Mouse (Mus musculus) MEL (cell line): ENCODE measurements around the gene Ralgds. TPM values are rescaled to one million over a fixed set of nuclear protein-coding genes. Genes with fewer than 3 reads are reported as not detected.

Experiments
- DNase-seq: peaks from one replicate; pipeline ENCODE4 v3.0.0; 2011; ENCODE audit warnings: low read depth, low spot score
- H3K27ac ChIP-seq: 2 replicates; pipeline ENCODE4 v1.5.1; 2012; ENCODE audit warnings: low read depth, mild to moderate bottlenecking, control low read depth, low read length, moderate library complexity; ENCODE audit not compliant: control insufficient read depth
- H3K27me3 ChIP-seq, 2 experiments: fragments of 150-350 bp in 1 of 2; sonication (generic) in 1 of 2; 2 replicates each; pipeline ENCODE4 v1.6.1; 2012; ENCODE audit warnings: low read length in 2 of 2, mild to moderate bottlenecking in 2 of 2, improper control_type of control experiment in 1 of 2, moderate library complexity in 1 of 2; ENCODE audit not compliant: insufficient read depth in 2 of 2, control insufficient read depth in 1 of 2
- H3K36me3 ChIP-seq, 2 experiments: 2 replicates each; pipeline ENCODE4 v1.6.1; 2012 to 2014; ENCODE audit warnings: low read length in 2 of 2, improper control_type of control experiment in 1 of 2, inconsistent platforms in 1 of 2, mild to moderate bottlenecking in 1 of 2; ENCODE audit not compliant: insufficient read depth in 2 of 2, control insufficient read depth in 1 of 2
- H3K4me1 ChIP-seq, 2 experiments: fragments of 150-350 bp in 1 of 2; sonication (generic) in 1 of 2; 2 replicates each; pipeline ENCODE4 v1.6.1; 2012; ENCODE audit warnings: low read length in 2 of 2, improper control_type of control experiment in 1 of 2, mild to moderate bottlenecking in 1 of 2; ENCODE audit not compliant: insufficient read depth in 2 of 2, control insufficient read depth in 1 of 2
- H3K4me3 ChIP-seq, 2 experiments: fragments of 150-350 bp in 1 of 2; sonication (generic) in 1 of 2; 2 replicates each; pipeline ENCODE4 v1.5.1; 2012; ENCODE audit warnings: low read depth in 2 of 2, low read length in 2 of 2, mild to moderate bottlenecking in 2 of 2, moderate library complexity in 2 of 2, control low read depth in 1 of 2, improper control_type of control experiment in 1 of 2; ENCODE audit not compliant: control insufficient read depth in 1 of 2, insufficient read depth in 1 of 2
- H3K79me2 ChIP-seq: 2 replicates; pipeline ENCODE4 v1.6.1; 2012; ENCODE audit warnings: mild to moderate bottlenecking, low read length, moderate library complexity; ENCODE audit not compliant: control insufficient read depth, poor library complexity, insufficient read depth
- H3K9ac ChIP-seq: 2 replicates; pipeline ENCODE4 v1.6.1; 2012; ENCODE audit warnings: low read depth, mild to moderate bottlenecking, control low read depth, low read length, moderate library complexity; ENCODE audit not compliant: control insufficient read depth, poor library complexity, severe bottlenecking
- H3K9me3 ChIP-seq: fragments of 150-350 bp; sonication (generic); replicated peaks from 2 replicates; pipeline ENCODE4 v1.6.1; 2012; ENCODE audit warnings: mild to moderate bottlenecking, low read length, improper control_type of control experiment, moderate library complexity; ENCODE audit not compliant: insufficient read depth
- E2F4 ChIP-seq: IDR thresholded peaks from 2 replicates; pipeline ENCODE4 v1.6.1; 2011; ENCODE audit warnings: low read depth, low read length, improper control_type of control experiment, borderline replicate concordance
- ELF1 ChIP-seq: IDR thresholded peaks from 2 replicates; pipeline ENCODE4 v1.6.1; 2014; ENCODE audit warnings: low read depth, mild to moderate bottlenecking, inconsistent platforms, low read length, improper control_type of control experiment, moderate library complexity
- EP300 ChIP-seq, 2 experiments: IDR thresholded peaks; 2 replicates each; pipeline ENCODE4 v1.6.1; 2011; ENCODE audit warnings: improper control_type of control experiment in 2 of 2, low read length in 2 of 2, low read depth in 1 of 2, mild to moderate bottlenecking in 1 of 2
- MAX ChIP-seq: IDR thresholded peaks from 2 replicates; pipeline ENCODE4 v1.6.1; 2011; ENCODE audit warnings: low read length, improper control_type of control experiment
- MEF2A ChIP-seq: IDR thresholded peaks from 2 replicates; pipeline ENCODE4 v1.6.1; 2014; ENCODE audit warnings: low read depth, mild to moderate bottlenecking, inconsistent platforms, low read length, improper control_type of control experiment; ENCODE audit not compliant: poor library complexity, insufficient replicate concordance, severe bottlenecking; ENCODE audit errors: extremely low read depth
- MXI1 ChIP-seq: IDR thresholded peaks from 2 replicates; pipeline ENCODE4 v1.6.1; 2011; ENCODE audit warnings: mild to moderate bottlenecking, low read depth, low read length, improper control_type of control experiment
- MYB ChIP-seq: IDR thresholded peaks from 2 replicates; pipeline ENCODE4 v1.6.1; 2011; ENCODE audit warnings: mild to moderate bottlenecking, low read depth, low read length, improper control_type of control experiment
- MYC ChIP-seq: IDR thresholded peaks from 2 replicates; pipeline ENCODE4 v1.6.1; 2011; ENCODE audit warnings: low read depth, mild to moderate bottlenecking, low read length, improper control_type of control experiment, moderate library complexity
- NRF1 ChIP-seq: IDR thresholded peaks from 2 replicates; pipeline ENCODE4 v1.6.1; 2014; ENCODE audit warnings: low read depth, mild to moderate bottlenecking, inconsistent platforms, low read length, improper control_type of control experiment, moderate library complexity; ENCODE audit not compliant: poor library complexity, insufficient read depth, severe bottlenecking
- POLR2A ChIP-seq, 2 experiments: IDR thresholded peaks; 2 replicates each; pipeline ENCODE4 v1.6.1; 2011 to 2012; ENCODE audit warnings: low read length in 2 of 2, mild to moderate bottlenecking in 2 of 2, control low read depth in 1 of 2, improper control_type of control experiment in 1 of 2, low read depth in 1 of 2, moderate library complexity in 1 of 2; ENCODE audit not compliant: control insufficient read depth in 1 of 2, insufficient read depth in 1 of 2, poor library complexity in 1 of 2
- POLR2AphosphoS5 ChIP-seq: IDR thresholded peaks from 2 replicates; pipeline ENCODE4 v1.6.1; 2012; ENCODE audit warnings: low read depth, borderline replicate concordance, mild to moderate bottlenecking, inconsistent platforms, low read length, moderate library complexity, mixed read lengths
- RAD21 ChIP-seq: IDR thresholded peaks from 2 replicates; pipeline ENCODE4 v1.6.1; 2011; ENCODE audit warnings: mild to moderate bottlenecking, low read depth, low read length, improper control_type of control experiment
- RCOR1 ChIP-seq: IDR thresholded peaks from 2 replicates; pipeline ENCODE4 v1.6.1; 2012; ENCODE audit warnings: low read depth, mild to moderate bottlenecking, inconsistent platforms, low read length, improper control_type of control experiment
- TCF12 ChIP-seq: IDR thresholded peaks from 2 replicates; pipeline ENCODE4 v1.6.1; 2014; ENCODE audit warnings: low read depth, mild to moderate bottlenecking, inconsistent platforms, low read length, improper control_type of control experiment, moderate library complexity
- USF2 ChIP-seq, 2 experiments: IDR thresholded peaks; 2 replicates each; pipeline ENCODE4 v1.6.1; 2011 to 2012; ENCODE audit warnings: improper control_type of control experiment in 2 of 2, low read length in 2 of 2, borderline replicate concordance in 1 of 2, inconsistent platforms in 1 of 2, low read depth in 1 of 2, mild to moderate bottlenecking in 1 of 2; ENCODE audit not compliant: insufficient read depth in 1 of 2
- ZC3H11A ChIP-seq: IDR thresholded peaks from 2 replicates; pipeline ENCODE4 v1.6.1; 2012; ENCODE audit warnings: low read depth, mild to moderate bottlenecking, inconsistent platforms, low read length, improper control_type of control experiment
- polyA plus RNA-seq, 2 experiments: library from polyadenylated mRNA; stranded (reverse) in 1 of 2; unstranded in 1 of 2; fragments of >175 nt in 1 of 2; fragments of >200 nt in 1 of 2; gene quantifications; 2 replicates each; pipeline versions ENCODE4 v1.2.1 to v1.2.4; 2012; ENCODE audit warnings: low replicate concordance in 2 of 2, low read depth in 1 of 2; ENCODE audit not compliant: insufficient read length in 2 of 2, insufficient read depth in 1 of 2, missing spikeins in 1 of 2
- total RNA-seq: library from RNA; depleted of rRNA; stranded (reverse); fragments of 300-350 nt; gene quantifications from 2 replicates; pipeline ENCODE4 v1.2.3, GENCODE M21; 2012

Ralgds gene
- total and polyA plus RNA-seq, 3 experiments: 4.7 to 11.0 TPM; not detected in 1

DNA sequence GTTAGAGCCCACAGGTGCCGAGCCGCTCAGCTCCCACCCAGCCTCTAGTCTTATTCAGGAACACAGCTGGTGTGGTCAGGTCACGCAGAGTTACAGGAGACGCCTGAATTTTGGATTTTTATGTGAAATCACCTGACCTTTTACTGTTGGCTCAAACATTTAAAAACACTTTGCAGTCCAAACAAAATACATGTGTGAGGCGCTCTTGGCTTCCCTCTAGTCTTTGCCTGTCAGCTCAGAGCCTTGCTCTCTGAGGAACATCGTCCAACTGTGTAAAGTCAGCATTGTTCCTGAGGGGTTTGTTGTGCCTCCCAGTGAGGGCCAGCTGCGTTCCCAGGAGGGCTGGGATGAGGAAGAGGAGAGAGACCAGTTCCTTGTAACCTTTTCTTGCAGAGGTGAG lies 17.4 kb downstream of the Ralgds start:
- H3K36me3 ChIP-seq: no peaks in the 10 kb centered on the region
- no peak overlapping the region for H3K4me3 ChIP-seq
- H3K9ac ChIP-seq: no peak overlapping the region
- no peak for TF ChIP-seq POLR2AphosphoS5
- no peaks in the 10 kb centered on the region; a peak in 1 of 4 replicates for H3K4me1 ChIP-seq
- H3K27ac ChIP-seq: no peak overlapping the region
- H3K27me3 ChIP-seq: no peaks in the 10 kb centered on the region
- H3K9me3 ChIP-seq: no peaks in the 10 kb centered on the region
- H3K79me2 ChIP-seq: no peaks in the 10 kb centered on the region
- DNase-seq: no peak

DNA sequence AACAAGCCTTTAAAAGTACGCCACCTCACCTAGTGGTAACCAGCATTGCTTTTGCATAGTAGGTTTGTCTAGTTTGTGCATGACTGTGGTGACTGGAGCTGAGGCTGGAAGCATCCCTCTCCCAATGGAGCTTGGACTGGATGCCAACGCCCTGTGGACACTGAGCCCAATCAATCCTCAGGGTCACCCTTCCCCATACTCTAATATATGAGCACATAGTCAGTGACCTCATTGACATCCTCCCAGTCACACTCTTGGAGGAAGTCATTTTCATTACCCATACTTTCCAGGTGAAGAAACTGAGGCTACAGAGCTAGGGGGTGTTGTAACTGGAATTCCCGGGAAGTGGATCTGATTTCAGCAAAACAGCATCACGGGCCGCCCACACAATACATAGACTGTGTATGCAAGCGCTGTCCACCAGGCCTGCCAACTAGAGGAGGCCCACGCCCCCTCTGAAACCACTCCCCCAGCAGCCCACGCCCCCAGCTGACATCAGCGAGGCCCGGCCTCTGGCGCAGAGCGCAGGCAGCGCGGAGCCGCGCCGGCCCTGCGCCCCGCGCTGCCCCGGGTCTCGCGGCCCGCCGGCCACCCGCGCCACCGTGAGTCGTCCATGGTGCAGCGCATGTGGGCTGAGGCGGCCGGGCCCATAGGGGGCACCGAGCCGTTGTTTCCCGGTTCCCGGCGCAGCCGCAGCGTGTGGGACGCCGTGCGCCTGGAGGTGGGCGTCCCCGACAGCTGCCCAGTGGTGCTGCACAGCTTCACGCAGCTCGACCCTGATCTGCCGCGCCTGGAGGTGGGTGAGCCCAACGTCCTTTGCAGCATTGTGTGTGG lies 20.2 kb downstream of the Ralgds start:
- Histone ChIP-seq H3K27ac (no peak overlapping the region), H3K4me1 (no peaks in the 10 kb centered on the region; a peak in 1 of 4 replicates), H3K79me2 (no peaks in the 10 kb centered on the region), H3K9me3 (no peaks in the 10 kb centered on the region), H3K4me3 (peak overlapping the region; percentile 59 to 66), H3K9ac (peak overlapping the region; percentile 63), H3K36me3 (no peaks in the 10 kb centered on the region), H3K27me3 (no peaks in the 10 kb centered on the region)
- DNase-seq: peak; percentile 87
- TF ChIP-seq MXI1 (peak; percentile 41; the same call in 1 of the 2 replicates), ELF1 (no peak), POLR2A (IDR thresholded peaks at IDR 0.05; ENCODE audit: control insufficient read depth in 1 of 2, insufficient read depth in 1 of 2, low read depth in 1 of 2, low read length in 2 of 2, poor library complexity in 1 of 2) (peak; percentile 45 to 69; a peak in 2 of 4 replicates), NRF1 (0 out of 2 replicates have a peak, but pooled peaks have one; percentile 22)

DNA sequence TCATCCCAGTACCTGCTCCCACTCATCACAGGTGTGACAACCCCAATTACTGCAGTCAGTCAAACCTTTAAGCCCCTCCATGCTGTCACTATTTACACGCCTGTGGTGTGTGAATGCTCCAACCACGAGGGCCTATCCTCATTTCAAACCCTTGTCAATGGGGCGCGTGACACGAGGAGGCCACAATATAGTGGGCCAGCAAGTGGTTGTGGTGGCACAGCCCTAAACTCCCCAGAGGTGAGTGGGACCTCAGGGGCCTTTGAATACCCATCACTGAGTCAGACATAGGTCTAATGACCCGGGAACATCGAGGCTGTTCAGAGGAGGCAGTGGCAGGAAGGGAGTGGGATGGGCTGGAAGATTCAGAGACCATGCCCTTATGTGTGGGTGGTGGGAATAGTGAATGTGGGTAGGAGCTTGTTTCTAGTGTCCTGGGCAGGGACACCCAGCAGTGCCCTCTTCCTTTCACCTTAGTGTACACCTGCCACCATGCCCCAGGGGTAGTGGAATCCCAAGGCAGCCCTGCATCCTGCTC lies 21.0 kb downstream of the Ralgds start:
- H3K4me1 ChIP-seq: no peaks in the 10 kb centered on the region; a peak in 1 of 4 replicates
- H3K9me3 ChIP-seq: no peaks in the 10 kb centered on the region
- peak overlapping the region in 1 of 2 experiments; percentile 59; a peak in 1 of 4 replicates for H3K4me3 ChIP-seq
- no peaks in the 10 kb centered on the region for H3K27me3 ChIP-seq
- H3K27ac ChIP-seq: no peak overlapping the region
- no peaks in the 10 kb centered on the region for H3K36me3 ChIP-seq
- H3K9ac ChIP-seq: peak overlapping the region; percentile 63; the same call in 1 of the 2 replicates
- no peaks in the 10 kb centered on the region for H3K79me2 ChIP-seq
- no peak for TF ChIP-seq MEF2A
- no peak for TF ChIP-seq MYB
- TF ChIP-seq ZC3H11A: no peak
- TF ChIP-seq E2F4: no peak
- TF ChIP-seq USF2 (IDR thresholded peaks at IDR 0.05; ENCODE audit: borderline replicate concordance in 1 of 2, insufficient read depth in 1 of 2, low read depth in 1 of 2, low read length in 2 of 2): no peak
- no peak for TF ChIP-seq POLR2AphosphoS5
- no peak for TF ChIP-seq TCF12
- TF ChIP-seq RCOR1: no peak
- TF ChIP-seq RAD21: no peak
- TF ChIP-seq MYC: no peak
- TF ChIP-seq EP300 (IDR thresholded peaks at IDR 0.05; ENCODE audit: low read depth in 1 of 2, low read length in 2 of 2): no peak
- no peak for TF ChIP-seq MAX
- TF ChIP-seq, all 39 proteins: peak for 0
- no peak for DNase-seq
